Mouse (Mus musculus) heart, adult 8-10 months (tissue): ENCODE data around the gene Ccng2. TPM values are rescaled to one million over a fixed set of nuclear protein-coding genes. Genes with fewer than 3 reads are reported as not detected.

Experiments used
- DNase-seq: peaks from one replicate; pipeline ENCODE4 v3.0.0; 2022; ENCODE audit warnings: low spot score
- total RNA-seq, 4 experiments: library from RNA; stranded (reverse); gene quantifications; 2 replicates each; pipeline ENCODE4 v1.2.4; 2022

Ccng2 gene
- total RNA-seq, result 10 to 100 TPM; 10.4 to 12.9 (median 11.6) TPM

GRCm38 (mm10) chr5:93266883-93267704, at the start of gene Ccng2:
Ccng2 (plus strand) TSS chr5:93267257.
- DNase-seq, result peak; percentile 99

- no peak for DNase-seq
Observed at GRCm38 (mm10) chr5:93218375-93218774, 48.7 kb upstream of the Ccng2 start.

- peak; percentile 26 for DNase-seq
Observed at GRCm38 (mm10) chr5:93221661-93222060, 45.4 kb upstream of the Ccng2 start.

GRCm38 (mm10) chr5:93224549-93224948, 42.5 kb upstream of the Ccng2 start:
- no peak for DNase-seq

- DNase-seq, result no peak
Observed at GRCm38 (mm10) chr5:93227157-93227556, 39.9 kb upstream of the Ccng2 start.

- DNase-seq, result no peak
Observed at GRCm38 (mm10) chr5:93229527-93229926, 37.5 kb upstream of the Ccng2 start.

- no peak for DNase-seq
Observed at GRCm38 (mm10) chr5:93231721-93232120, 35.3 kb upstream of the Ccng2 start.

- no peak for DNase-seq
Observed at GRCm38 (mm10) chr5:93232838-93233237, 34.2 kb upstream of the Ccng2 start.

GRCm38 (mm10) chr5:93234130-93234529, 32.9 kb upstream of the Ccng2 start:
- DNase-seq, result no peak

GRCm38 (mm10) chr5:93234605-93235004, 32.5 kb upstream of the Ccng2 start:
- no peak for DNase-seq

GRCm38 (mm10) chr5:93235888-93236287, 31.2 kb upstream of the Ccng2 start:
- DNase-seq, result no peak

GRCm38 (mm10) chr5:93236541-93236940, 30.5 kb upstream of the Ccng2 start:
- DNase-seq, result no peak

- no peak for DNase-seq
Observed at GRCm38 (mm10) chr5:93239590-93240544, 27.2 kb upstream of the Ccng2 start.

GRCm38 (mm10) chr5:93245280-93245679, 21.8 kb upstream of the Ccng2 start:
- no peak for DNase-seq

- no peak for DNase-seq
Observed at GRCm38 (mm10) chr5:93249940-93250578, 17.0 kb upstream of the Ccng2 start.

GRCm38 (mm10) chr5:93251001-93251760, 15.9 kb upstream of the Ccng2 start:
- DNase-seq, result peak; percentile 87

GRCm38 (mm10) chr5:93255759-93256265, 11.2 kb upstream of the Ccng2 start:
- DNase-seq, result no peak

- DNase-seq, result peak; percentile 19
Observed at GRCm38 (mm10) chr5:93256820-93257405, 10.1 kb upstream of the Ccng2 start.

- DNase-seq, result no peak
Observed at GRCm38 (mm10) chr5:93259349-93259748, 7.7 kb upstream of the Ccng2 start.

- DNase-seq, result no peak
Observed at GRCm38 (mm10) chr5:93260983-93261382, 6.1 kb upstream of the Ccng2 start.

GRCm38 (mm10) chr5:93262751-93263150, 4.3 kb upstream of the Ccng2 start:
- DNase-seq, result no peak
